Mouse (Mus musculus): ENCODE data around the gene Gm49369. TPM values are rescaled to one million over a fixed set of nuclear protein-coding genes. Genes with fewer than 3 reads are reported as not detected.
A peak's percentile ranks its signal among the peaks of the same experiment; 100 is the strongest.

The Gm49369 gene
- total RNA-seq, 2 experiments from 2014 or later = 1.5 to 1.8 TPM

GRCm38 (mm10) chr7:142375261-142375724 lies 7.2 kb downstream of the Gm49369 start:
- DNase-seq = peak; percentile 78
- TF ChIP-seq CTCF (IDR thresholded peaks at IDR 0.05) = no peak
- H3K27ac ChIP-seq = peak overlapping the region; percentile 77
- intact Hi-C loops (cut with DNase I) = no loop called here
- no peak overlapping the region for H3K4me3 ChIP-seq

- intact Hi-C loops (cut with DNase I) = no loop called here
- peak overlapping the region; percentile 77 for H3K27ac ChIP-seq
- DNase-seq = peak; percentile 85
- H3K4me3 ChIP-seq = no peak overlapping the region
- TF ChIP-seq CTCF (IDR thresholded peaks at IDR 0.05) = no peak
Measured at GRCm38 (mm10) chr7:142374413-142375015, 8.0 kb downstream of the Gm49369 start.

- Histone ChIP-seq H3K4me3 (peak within 1 kb of the TSS; percentile 80), H3K27ac (peak within 1 kb of the TSS; percentile 77)
- intact Hi-C loops (cut with DNase I) = no loop called here
- TF ChIP-seq CTCF (IDR thresholded peaks at IDR 0.05) = no peak
- DNase-seq = peak; percentile 39
Measured at GRCm38 (mm10) chr7:142373641-142374412, 8.6 kb downstream of the Gm49369 start, which contains the start of gene Ifitm10. TSS of gene Ifitm10 (minus strand) at chr7:142373753.

GRCm38 (mm10) chr7:142373039-142373438 lies 9.4 kb downstream of the Gm49369 start:
- no peak for DNase-seq
- Histone ChIP-seq H3K4me3 (0 out of 2 replicates have a peak overlapping the region, but pooled peaks have one; percentile 23), H3K27ac (peak overlapping the region; percentile 77)
- intact Hi-C loops (cut with DNase I) = no loop called here
- TF ChIP-seq CTCF (IDR thresholded peaks at IDR 0.05) = no peak

GRCm38 (mm10) chr7:142371768-142372661 lies 10.5 kb downstream of the Gm49369 start:
- intact Hi-C loops (cut with DNase I) = no loop called here
- peak; percentile 74 for DNase-seq

GRCm38 (mm10) chr7:142371398-142371767 lies 11.1 kb downstream of the Gm49369 start:
- Histone ChIP-seq H3K27ac (peak overlapping the region; percentile 77), H3K4me3 (peak overlapping the region; percentile 80)
- no peak for DNase-seq
- intact Hi-C loops (cut with DNase I) = no loop called here
- TF ChIP-seq CTCF (IDR thresholded peaks at IDR 0.05) = no peak

More at GRCm38 (mm10) chr7:142371768-142372661, 10.5 kb downstream of the Gm49369 start:
- Histone ChIP-seq H3K27ac (peak overlapping the region; percentile 77), H3K4me3 (peak overlapping the region; percentile 80)
- TF ChIP-seq CTCF (IDR thresholded peaks at IDR 0.05) = no peak

- intact Hi-C loops (cut with DNase I) = no loop called here
- DNase-seq = peak; percentile 27
- Histone ChIP-seq H3K27ac (peak overlapping the region; percentile 77), H3K4me3 (peak overlapping the region; percentile 80)
- no peak for TF ChIP-seq CTCF (IDR thresholded peaks at IDR 0.05)
Measured at GRCm38 (mm10) chr7:142370937-142371336, 11.5 kb downstream of the Gm49369 start.

GRCm38 (mm10) chr7:142369820-142370219 lies 12.6 kb downstream of the Gm49369 start:
- peak; percentile 71 for DNase-seq
- peak overlapping the region; percentile 80 for H3K4me3 ChIP-seq
- intact Hi-C loops (cut with DNase I) = no loop called here
- peak overlapping the region; percentile 57 for H3K27ac ChIP-seq
- TF ChIP-seq CTCF (IDR thresholded peaks at IDR 0.05) = no peak

- peak; percentile 92 for DNase-seq
- intact Hi-C loops (cut with DNase I) = no loop called here
- H3K27ac ChIP-seq = peak overlapping the region; percentile 49; the same call in 1 of the 2 replicates
- no peak; the same call in 1 of the 2 replicates for TF ChIP-seq CTCF (IDR thresholded peaks at IDR 0.05)
- H3K4me3 ChIP-seq = no peak overlapping the region
Measured at GRCm38 (mm10) chr7:142368856-142369255, 13.6 kb downstream of the Gm49369 start.

- H3K4me3 ChIP-seq = no peak overlapping the region
- no peak for TF ChIP-seq CTCF (IDR thresholded peaks at IDR 0.05)
- no peak overlapping the region for H3K27ac ChIP-seq
- no peak for DNase-seq
- intact Hi-C loops (cut with DNase I) = no loop called here
Measured at GRCm38 (mm10) chr7:142363107-142363506, 19.4 kb downstream of the Gm49369 start.

- Histone ChIP-seq H3K4me3 (no peak overlapping the region), H3K27ac (no peak overlapping the region)
- intact Hi-C loops (cut with DNase I) = no loop called here
- no peak for DNase-seq
- peak; percentile 59 for TF ChIP-seq CTCF (IDR thresholded peaks at IDR 0.05)
Measured at GRCm38 (mm10) chr7:142360743-142361142, 21.7 kb downstream of the Gm49369 start.

- H3K27ac ChIP-seq = no peak overlapping the region
- DNase-seq = no peak
- TF ChIP-seq CTCF (IDR thresholded peaks at IDR 0.05) = no peak
- intact Hi-C loops (cut with DNase I) = no loop called here
- no peak overlapping the region for H3K4me3 ChIP-seq
Measured at GRCm38 (mm10) chr7:142359129-142359528, 23.3 kb downstream of the Gm49369 start.
